Mouse (Mus musculus): ENCODE measurements around the gene Adgrg6. TPM values are rescaled to one million over a fixed set of nuclear protein-coding genes. Genes with fewer than 3 reads are reported as not detected.

The Adgrg6 gene
- polyA plus RNA-seq, 1 experiment from 2014 or later: 2.9 TPM

GRCm38 (mm10) chr10:14476393-14476792 lies 69.1 kb downstream of the Adgrg6 start:
- no peak for ATAC-seq (ENCODE audit: low FRiP score)
- Histone ChIP-seq H3K4me3 (no peak overlapping the region), H3K4me1 (replicated peaks) (no peaks in the 10 kb centered on the region), H3K4me2 (no peak overlapping the region), H3K9ac (no peak overlapping the region), H3K27ac (no peak overlapping the region), H3K27me3 (no peaks in the 10 kb centered on the region), H3K36me3 (no peaks in the 10 kb centered on the region), H3K9me3 (no peaks in the 10 kb centered on the region)
- WGBS: 76% methylated on average over 1 of the region's 1 CpGs

- Histone ChIP-seq H3K9ac (no peak overlapping the region), H3K9me3 (no peaks in the 10 kb centered on the region), H3K36me3 (no peaks in the 10 kb centered on the region), H3K4me2 (no peak overlapping the region), H3K4me3 (no peak overlapping the region), H3K4me1 (replicated peaks) (no peaks in the 10 kb centered on the region), H3K27ac (no peak overlapping the region), H3K27me3 (no peaks in the 10 kb centered on the region)
- ATAC-seq (ENCODE audit: low FRiP score): no peak
- 91% methylated on average over 2 of the region's 2 CpGs for WGBS
Observed at GRCm38 (mm10) chr10:14475641-14476040, 69.8 kb downstream of the Adgrg6 start.

- H3K9ac ChIP-seq: no peak overlapping the region
- no peaks in the 10 kb centered on the region for H3K36me3 ChIP-seq
- H3K27me3 ChIP-seq: no peaks in the 10 kb centered on the region
- 90% methylated on average over 8 of the region's 8 CpGs for WGBS
- H3K27ac ChIP-seq: no peak overlapping the region
- H3K4me2 ChIP-seq: no peak overlapping the region
- no peak overlapping the region for H3K4me3 ChIP-seq
- ATAC-seq (ENCODE audit: low FRiP score): no peak
- H3K9me3 ChIP-seq: no peaks in the 10 kb centered on the region
- no peaks in the 10 kb centered on the region for H3K4me1 ChIP-seq (replicated peaks)
Observed at GRCm38 (mm10) chr10:14474541-14475305, 70.7 kb downstream of the Adgrg6 start.

- no peak for ATAC-seq (ENCODE audit: low FRiP score)
- H3K27ac ChIP-seq: no peak overlapping the region
- no peaks in the 10 kb centered on the region for H3K27me3 ChIP-seq
- H3K4me2 ChIP-seq: no peak overlapping the region
- 39% methylated on average over 5 of the region's 5 CpGs for WGBS
- H3K9ac ChIP-seq: no peak overlapping the region
- H3K36me3 ChIP-seq: no peaks in the 10 kb centered on the region
- no peaks in the 10 kb centered on the region for H3K9me3 ChIP-seq
- H3K4me1 ChIP-seq (replicated peaks): no peaks in the 10 kb centered on the region
- H3K4me3 ChIP-seq: no peak overlapping the region
Observed at GRCm38 (mm10) chr10:14471039-14471550, 74.4 kb downstream of the Adgrg6 start.

GRCm38 (mm10) chr10:14468623-14469022 lies 76.8 kb downstream of the Adgrg6 start:
- Histone ChIP-seq H3K4me1 (replicated peaks) (no peaks in the 10 kb centered on the region), H3K27me3 (no peaks in the 10 kb centered on the region), H3K4me2 (no peak overlapping the region), H3K27ac (no peak overlapping the region), H3K4me3 (no peak overlapping the region), H3K36me3 (no peaks in the 10 kb centered on the region), H3K9ac (no peak overlapping the region), H3K9me3 (no peaks in the 10 kb centered on the region)
- WGBS: 83% methylated on average over 10 of the region's 10 CpGs
- no peak for ATAC-seq (ENCODE audit: low FRiP score)

GRCm38 (mm10) chr10:14463796-14464511 lies 81.5 kb downstream of the Adgrg6 start:
- 0 out of 2 replicates have a peak, but pooled peaks have one; percentile 17 for ATAC-seq (ENCODE audit: low FRiP score)
- H3K9ac ChIP-seq: no peak overlapping the region
- no peak overlapping the region for H3K27ac ChIP-seq
- 64% methylated on average over 4 of the region's 4 CpGs for WGBS
- H3K27me3 ChIP-seq: no peaks in the 10 kb centered on the region
- no peak overlapping the region for H3K4me3 ChIP-seq
- H3K4me2 ChIP-seq: no peak overlapping the region
- no peaks in the 10 kb centered on the region for H3K4me1 ChIP-seq (replicated peaks)
- no peaks in the 10 kb centered on the region for H3K9me3 ChIP-seq
- no peaks in the 10 kb centered on the region for H3K36me3 ChIP-seq

- ATAC-seq (ENCODE audit: low FRiP score): no peak
- WGBS: 84% methylated on average over 4 of the region's 4 CpGs
Observed at GRCm38 (mm10) chr10:14460933-14461514, 84.4 kb downstream of the Adgrg6 start.

GRCm38 (mm10) chr10:14460252-14460932 lies 85.1 kb downstream of the Adgrg6 start:
- no peaks in the 10 kb centered on the region for H3K27me3 ChIP-seq
- no peak for ATAC-seq (ENCODE audit: low FRiP score)
- H3K9me3 ChIP-seq: no peaks in the 10 kb centered on the region
- no peak overlapping the region for H3K4me3 ChIP-seq
- H3K9ac ChIP-seq: no peak overlapping the region
- no peak overlapping the region for H3K4me2 ChIP-seq
- no peaks in the 10 kb centered on the region for H3K36me3 ChIP-seq
- H3K27ac ChIP-seq: no peak overlapping the region
- no peaks in the 10 kb centered on the region for H3K4me1 ChIP-seq (replicated peaks)
- 73% methylated on average over 5 of the region's 5 CpGs for WGBS

More at GRCm38 (mm10) chr10:14460933-14461514, 84.4 kb downstream of the Adgrg6 start:
- H3K4me3 ChIP-seq: no peak overlapping the region
- H3K9me3 ChIP-seq: no peaks in the 10 kb centered on the region
- no peak overlapping the region for H3K27ac ChIP-seq
- no peak overlapping the region for H3K4me2 ChIP-seq
- no peak overlapping the region for H3K9ac ChIP-seq
- no peaks in the 10 kb centered on the region for H3K4me1 ChIP-seq (replicated peaks)
- H3K27me3 ChIP-seq: no peaks in the 10 kb centered on the region
- H3K36me3 ChIP-seq: no peaks in the 10 kb centered on the region

GRCm38 (mm10) chr10:14459819-14460218 lies 85.6 kb downstream of the Adgrg6 start:
- no peaks in the 10 kb centered on the region for H3K9me3 ChIP-seq
- no peak overlapping the region for H3K27ac ChIP-seq
- no peak overlapping the region for H3K4me3 ChIP-seq
- no peaks in the 10 kb centered on the region for H3K27me3 ChIP-seq
- no peaks in the 10 kb centered on the region for H3K36me3 ChIP-seq
- no peak for ATAC-seq (ENCODE audit: low FRiP score)
- 89% methylated on average over 7 of the region's 7 CpGs for WGBS
- no peak overlapping the region for H3K9ac ChIP-seq
- no peak overlapping the region for H3K4me2 ChIP-seq
- no peaks in the 10 kb centered on the region for H3K4me1 ChIP-seq (replicated peaks)

- H3K4me2 ChIP-seq: no peak overlapping the region
- no peak for ATAC-seq (ENCODE audit: low FRiP score)
Observed at GRCm38 (mm10) chr10:14459330-14459729, 86.1 kb downstream of the Adgrg6 start.

GRCm38 (mm10) chr10:14454481-14454880 lies 91.0 kb downstream of the Adgrg6 start:
- no peaks in the 10 kb centered on the region for H3K4me1 ChIP-seq (replicated peaks)
- H3K4me3 ChIP-seq: no peak overlapping the region
- H3K27me3 ChIP-seq: no peaks in the 10 kb centered on the region
- no peaks in the 10 kb centered on the region for H3K36me3 ChIP-seq
- H3K4me2 ChIP-seq: no peak overlapping the region
- WGBS: 71% methylated on average over 4 of the region's 4 CpGs
- H3K27ac ChIP-seq: no peak overlapping the region
- ATAC-seq (ENCODE audit: low FRiP score): no peak
- H3K9ac ChIP-seq: no peak overlapping the region
- no peaks in the 10 kb centered on the region for H3K9me3 ChIP-seq

More at GRCm38 (mm10) chr10:14459330-14459729, 86.1 kb downstream of the Adgrg6 start:
- no peaks in the 10 kb centered on the region for H3K9me3 ChIP-seq
- 95% methylated on average over 10 of the region's 10 CpGs for WGBS
- H3K4me1 ChIP-seq (replicated peaks): no peaks in the 10 kb centered on the region
- H3K9ac ChIP-seq: no peak overlapping the region
- H3K36me3 ChIP-seq: no peaks in the 10 kb centered on the region
- no peak overlapping the region for H3K27ac ChIP-seq
- H3K27me3 ChIP-seq: no peaks in the 10 kb centered on the region
- H3K4me3 ChIP-seq: no peak overlapping the region

GRCm38 (mm10) chr10:14451811-14452210 lies 93.6 kb downstream of the Adgrg6 start:
- H3K36me3 ChIP-seq: no peaks in the 10 kb centered on the region
- no peak overlapping the region for H3K4me3 ChIP-seq
- no peak overlapping the region for H3K27ac ChIP-seq
- no peak overlapping the region for H3K9ac ChIP-seq
- no peak overlapping the region for H3K4me2 ChIP-seq
- no peaks in the 10 kb centered on the region for H3K27me3 ChIP-seq
- WGBS: 34% methylated on average over 3 of the region's 3 CpGs
- no peaks in the 10 kb centered on the region for H3K4me1 ChIP-seq (replicated peaks)
- peak; percentile 66; the same call in 1 of the 2 replicates for ATAC-seq (ENCODE audit: low FRiP score)
- H3K9me3 ChIP-seq: no peaks in the 10 kb centered on the region
